Mouse (Mus musculus): ENCODE measurements around the gene Tyw5.

- TF ChIP-seq CTCF (IDR thresholded peaks at IDR 0.05; ENCODE audit: extremely low read depth, insufficient read depth, insufficient read length, insufficient replicate concordance): no peak
- no peak for TF ChIP-seq POLR2A (IDR thresholded peaks at IDR 0.05; ENCODE audit: low read depth, low read length)
Observed at GRCm38 (mm10) chr1:57408994-57409393, 2.1 kb upstream of the Tyw5 start.

Data from spleen, adult 2 months (tissue).